Mouse (Mus musculus): ENCODE measurements around the gene Cldn18.
A peak's percentile ranks its signal among the peaks of the same experiment; 100 is the strongest.

The Cldn18 gene

GRCm38 (mm10) chr9:99685536-99686231 is 31.4 kb downstream of the Cldn18 start:
- no peak for DNase-seq (ENCODE audit: low read depth, low spot score)

GRCm38 (mm10) chr9:99685061-99685521 is 32.0 kb downstream of the Cldn18 start:
- DNase-seq (ENCODE audit: low read depth, low spot score) = no peak

GRCm38 (mm10) chr9:99681980-99682570 is 35.0 kb downstream of the Cldn18 start:
- no peak for DNase-seq (ENCODE audit: low read depth, low spot score)

- no peak for DNase-seq (ENCODE audit: low read depth, low spot score)
Observed at GRCm38 (mm10) chr9:99675714-99676113, 41.4 kb downstream of the Cldn18 start.

GRCm38 (mm10) chr9:99671603-99672002 is 45.5 kb downstream of the Cldn18 start:
- no peak for DNase-seq (ENCODE audit: low read depth, low spot score)

GRCm38 (mm10) chr9:99667596-99667995 is 49.5 kb downstream of the Cldn18 start:
- DNase-seq (ENCODE audit: low read depth, low spot score) = no peak

- no peak for DNase-seq (ENCODE audit: low read depth, low spot score)
Observed at GRCm38 (mm10) chr9:99662887-99663286, 54.2 kb downstream of the Cldn18 start.

GRCm38 (mm10) chr9:99662406-99662805 is 54.7 kb downstream of the Cldn18 start:
- peak; percentile 76 for DNase-seq (ENCODE audit: low read depth, low spot score)

GRCm38 (mm10) chr9:99661606-99662166 is 55.4 kb downstream of the Cldn18 start:
- DNase-seq (ENCODE audit: low read depth, low spot score) = no peak

GRCm38 (mm10) chr9:99660756-99661155 is 56.3 kb downstream of the Cldn18 start:
- no peak for DNase-seq (ENCODE audit: low read depth, low spot score)

GRCm38 (mm10) chr9:99646102-99646501 is 71.0 kb downstream of the Cldn18 start:
- no peak for DNase-seq (ENCODE audit: low read depth, low spot score)

GRCm38 (mm10) chr9:99645416-99645815 is 71.7 kb downstream of the Cldn18 start:
- no peak for DNase-seq (ENCODE audit: low read depth, low spot score)

- DNase-seq (ENCODE audit: low read depth, low spot score) = no peak
Observed at GRCm38 (mm10) chr9:99639957-99640356, 77.1 kb downstream of the Cldn18 start.

Measured in forelimb bud, embryonic 11.5 days (tissue).